Mouse (Mus musculus): ENCODE measurements around the gene Astn1. TPM values are rescaled to one million over a fixed set of nuclear protein-coding genes. Genes with fewer than 3 reads are reported as not detected.
A peak's percentile ranks its signal among the peaks of the same experiment; 100 is the strongest.

Gene Astn1
- polyA plus RNA-seq, 1 experiment from 2014 or later: 0.33 TPM

DNA sequence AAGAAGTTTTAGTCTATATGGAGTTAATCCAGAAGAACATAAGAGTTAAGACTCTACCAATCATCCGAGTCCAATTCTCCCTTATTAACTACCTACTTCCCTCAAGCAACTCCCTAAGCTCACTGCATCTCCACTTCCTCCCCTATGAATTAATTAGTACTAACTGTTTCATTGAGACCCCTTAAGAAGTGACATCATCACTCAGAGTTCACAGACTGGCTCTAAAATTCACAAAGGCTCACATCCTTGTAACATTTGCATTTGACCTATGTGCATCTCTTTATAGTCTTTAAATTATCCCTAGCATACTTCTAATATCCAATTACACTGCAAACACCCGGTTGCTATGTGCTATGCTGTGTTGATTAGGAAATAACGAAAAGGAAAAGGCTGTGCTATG, 174.1 kb downstream of the Astn1 start:
- 66% methylated on average over 3 of the region's 3 CpGs for WGBS
- H3K9me3 ChIP-seq (ENCODE audit: control insufficient read depth, low read length): no peaks in the 10 kb centered on the region

GRCm38 (mm10) chr1:158536867-158537266, 174.8 kb downstream of the Astn1 start:
- ATAC-seq (ENCODE audit: low read depth): no peak
- Histone ChIP-seq H3K9me3 (ENCODE audit: control insufficient read depth, low read length) (no peaks in the 10 kb centered on the region), H3K4me3 (ENCODE audit: low read length) (no peak overlapping the region), H3K27me3 (ENCODE audit: control insufficient read depth, insufficient read depth, low read depth, low read length) (no peaks in the 10 kb centered on the region), H3K27ac (ENCODE audit: low read length) (no peak overlapping the region), H3K4me1 (replicated peaks; ENCODE audit: control insufficient read depth, insufficient read depth, low read length) (no peaks in the 10 kb centered on the region), H3K9ac (ENCODE audit: low read length) (no peak overlapping the region), H3K4me2 (ENCODE audit: low read depth, low read length) (no peak overlapping the region), H3K36me3 (ENCODE audit: control insufficient read depth, insufficient read depth, low read length) (no peaks in the 10 kb centered on the region)
- WGBS: 41% methylated on average over 1 of the region's 1 CpGs

More for the DNA sequence above, 174.1 kb downstream of the Astn1 start:
- no peak overlapping the region for H3K4me3 ChIP-seq (ENCODE audit: low read length)
- no peaks in the 10 kb centered on the region for H3K4me1 ChIP-seq (replicated peaks; ENCODE audit: control insufficient read depth, insufficient read depth, low read length)
- H3K4me2 ChIP-seq (ENCODE audit: low read depth, low read length): no peak overlapping the region
- H3K36me3 ChIP-seq (ENCODE audit: control insufficient read depth, insufficient read depth, low read length): no peaks in the 10 kb centered on the region
- no peaks in the 10 kb centered on the region for H3K27me3 ChIP-seq (ENCODE audit: control insufficient read depth, insufficient read depth, low read depth, low read length)
- no peak for ATAC-seq (ENCODE audit: low read depth)
- H3K9ac ChIP-seq (ENCODE audit: low read length): no peak overlapping the region
- no peak overlapping the region for H3K27ac ChIP-seq (ENCODE audit: low read length)

DNA sequence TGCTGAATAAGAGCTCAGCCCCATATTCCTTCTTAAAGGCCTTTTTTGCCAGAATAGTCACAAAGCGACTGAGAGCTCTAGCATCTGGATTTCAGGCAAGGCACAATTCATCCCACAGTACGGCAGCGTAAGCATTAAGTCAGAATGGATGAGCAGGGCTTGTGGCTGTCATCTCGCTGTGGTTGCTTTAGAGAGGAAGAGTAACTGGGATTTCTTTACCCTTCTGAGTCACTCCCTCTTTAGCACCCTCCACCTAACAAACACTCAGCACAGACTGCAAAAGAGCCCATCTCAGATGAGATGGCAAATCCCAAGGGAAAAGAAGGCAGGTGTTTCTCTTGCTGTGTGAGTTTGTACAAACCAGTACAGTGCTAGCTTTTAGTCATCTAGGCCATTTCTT, 183.0 kb downstream of the Astn1 start:
- no peaks in the 10 kb centered on the region for H3K9me3 ChIP-seq (ENCODE audit: control insufficient read depth, low read length)
- no peak overlapping the region for H3K27ac ChIP-seq (ENCODE audit: low read length)
- 64% methylated on average over 4 of the region's 4 CpGs for WGBS
- no peak overlapping the region for H3K4me2 ChIP-seq (ENCODE audit: low read depth, low read length)
- no peaks in the 10 kb centered on the region for H3K27me3 ChIP-seq (ENCODE audit: control insufficient read depth, insufficient read depth, low read depth, low read length)
- H3K9ac ChIP-seq (ENCODE audit: low read length): no peak overlapping the region
- H3K4me3 ChIP-seq (ENCODE audit: low read length): no peak overlapping the region
- no peaks in the 10 kb centered on the region for H3K4me1 ChIP-seq (replicated peaks; ENCODE audit: control insufficient read depth, insufficient read depth, low read length)
- no peak for ATAC-seq (ENCODE audit: low read depth)
- no peaks in the 10 kb centered on the region for H3K36me3 ChIP-seq (ENCODE audit: control insufficient read depth, insufficient read depth, low read length)

GRCm38 (mm10) chr1:158546513-158546912, 184.4 kb downstream of the Astn1 start:
- H3K4me3 ChIP-seq (ENCODE audit: low read length): no peak overlapping the region
- no peak for ATAC-seq (ENCODE audit: low read depth)
- 52% methylated on average over 4 of the region's 4 CpGs for WGBS
- H3K27me3 ChIP-seq (ENCODE audit: control insufficient read depth, insufficient read depth, low read depth, low read length): no peaks in the 10 kb centered on the region
- H3K4me1 ChIP-seq (replicated peaks; ENCODE audit: control insufficient read depth, insufficient read depth, low read length): no peaks in the 10 kb centered on the region
- no peaks in the 10 kb centered on the region for H3K9me3 ChIP-seq (ENCODE audit: control insufficient read depth, low read length)
- no peak overlapping the region for H3K27ac ChIP-seq (ENCODE audit: low read length)
- no peaks in the 10 kb centered on the region for H3K36me3 ChIP-seq (ENCODE audit: control insufficient read depth, insufficient read depth, low read length)
- H3K4me2 ChIP-seq (ENCODE audit: low read depth, low read length): no peak overlapping the region
- no peak overlapping the region for H3K9ac ChIP-seq (ENCODE audit: low read length)

DNA sequence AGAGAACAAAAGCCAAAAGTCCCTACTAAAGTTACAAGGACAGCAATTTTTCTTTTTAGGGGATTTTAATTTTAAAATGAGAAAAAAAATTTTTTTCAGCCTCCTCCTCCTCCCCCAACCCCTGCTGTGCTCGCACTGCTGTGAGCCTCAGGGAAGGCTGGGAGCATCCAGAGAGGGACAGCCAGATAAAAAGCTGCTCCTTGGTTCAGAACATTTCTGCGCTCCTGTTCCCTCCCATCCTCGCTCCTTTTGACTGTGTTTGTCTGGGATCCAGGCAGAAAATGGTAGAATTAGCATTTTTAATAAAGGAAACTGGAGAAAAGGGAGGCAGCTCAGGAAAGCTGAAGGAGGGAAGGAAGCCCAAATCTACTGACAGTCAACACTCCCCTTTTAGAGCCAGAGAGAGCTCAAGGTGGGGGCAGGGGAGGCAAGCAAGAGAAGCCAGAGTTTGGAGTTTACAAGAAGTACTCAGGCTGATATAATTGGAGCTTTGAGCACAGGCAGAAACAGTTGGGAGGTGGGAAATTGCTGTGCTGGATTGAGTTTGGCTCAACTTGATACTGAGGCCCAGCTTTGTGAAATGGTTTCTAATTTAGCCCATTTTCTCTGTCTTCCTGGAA, 185.6 kb downstream of the Astn1 start:
- no peaks in the 10 kb centered on the region for H3K36me3 ChIP-seq (ENCODE audit: control insufficient read depth, insufficient read depth, low read length)
- ATAC-seq (ENCODE audit: low read depth): no peak
- H3K4me3 ChIP-seq (ENCODE audit: low read length): no peak overlapping the region
- no peaks in the 10 kb centered on the region for H3K4me1 ChIP-seq (replicated peaks; ENCODE audit: control insufficient read depth, insufficient read depth, low read length)
- no peaks in the 10 kb centered on the region for H3K27me3 ChIP-seq (ENCODE audit: control insufficient read depth, insufficient read depth, low read depth, low read length)
- H3K27ac ChIP-seq (ENCODE audit: low read length): no peak overlapping the region
- 44% methylated on average over 3 of the region's 3 CpGs for WGBS
- H3K9ac ChIP-seq (ENCODE audit: low read length): no peak overlapping the region
- H3K9me3 ChIP-seq (ENCODE audit: control insufficient read depth, low read length): no peaks in the 10 kb centered on the region
- no peak overlapping the region for H3K4me2 ChIP-seq (ENCODE audit: low read depth, low read length)

DNA sequence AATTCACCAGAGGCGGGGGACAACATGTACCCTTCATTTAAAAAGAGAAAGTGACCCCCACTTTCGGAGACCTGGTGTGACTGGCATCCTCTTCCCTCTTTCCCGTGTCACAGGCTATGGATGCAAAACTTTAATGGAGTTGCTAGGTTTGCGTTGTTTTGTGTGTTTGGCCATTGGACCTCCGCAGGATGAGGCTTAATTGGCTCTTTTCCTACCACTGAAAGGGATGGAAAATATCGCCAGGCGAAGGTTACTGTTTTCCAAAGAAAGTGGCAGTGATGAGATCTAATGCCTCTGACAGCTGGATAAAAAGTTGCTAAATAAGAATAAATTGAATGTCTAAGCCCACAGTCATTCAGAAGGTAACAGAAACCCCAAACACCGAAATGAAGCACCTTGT, 186.2 kb downstream of the Astn1 start:
- no peak overlapping the region for H3K4me3 ChIP-seq (ENCODE audit: low read length)
- H3K9me3 ChIP-seq (ENCODE audit: control insufficient read depth, low read length): no peaks in the 10 kb centered on the region
- H3K4me1 ChIP-seq (replicated peaks; ENCODE audit: control insufficient read depth, insufficient read depth, low read length): no peaks in the 10 kb centered on the region
- WGBS: 87% methylated on average over 8 of the region's 8 CpGs
- no peaks in the 10 kb centered on the region for H3K36me3 ChIP-seq (ENCODE audit: control insufficient read depth, insufficient read depth, low read length)
- no peaks in the 10 kb centered on the region for H3K27me3 ChIP-seq (ENCODE audit: control insufficient read depth, insufficient read depth, low read depth, low read length)
- no peak overlapping the region for H3K27ac ChIP-seq (ENCODE audit: low read length)
- H3K4me2 ChIP-seq (ENCODE audit: low read depth, low read length): no peak overlapping the region
- ATAC-seq (ENCODE audit: low read depth): no peak
- no peak overlapping the region for H3K9ac ChIP-seq (ENCODE audit: low read length)

DNA sequence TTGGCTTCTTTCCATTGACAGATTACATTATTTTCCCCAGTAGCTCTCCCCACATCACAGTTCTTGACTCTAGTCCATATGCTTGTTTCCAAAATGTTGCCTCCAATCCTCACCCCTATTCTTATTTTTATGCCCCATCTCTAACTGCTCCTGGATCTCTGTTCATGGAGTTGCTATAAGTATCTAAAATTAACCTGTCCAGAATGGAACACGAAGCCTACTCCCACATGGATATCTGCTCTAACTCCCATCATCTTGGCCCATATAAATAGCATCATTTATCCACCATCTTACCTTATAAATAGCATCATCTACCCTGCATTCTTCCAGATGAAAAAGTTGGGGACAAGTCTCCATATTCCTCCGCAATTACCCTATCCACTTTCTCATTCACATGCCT, 187.5 kb downstream of the Astn1 start:
- no peak for ATAC-seq (ENCODE audit: low read depth)
- Histone ChIP-seq H3K4me1 (replicated peaks; ENCODE audit: control insufficient read depth, insufficient read depth, low read length) (peaks cover 2% of the 10 kb centered on the region), H3K4me3 (ENCODE audit: low read length) (no peak overlapping the region), H3K9me3 (ENCODE audit: control insufficient read depth, low read length) (no peaks in the 10 kb centered on the region), H3K4me2 (ENCODE audit: low read depth, low read length) (no peak overlapping the region), H3K27me3 (ENCODE audit: control insufficient read depth, insufficient read depth, low read depth, low read length) (no peaks in the 10 kb centered on the region), H3K27ac (ENCODE audit: low read length) (no peak overlapping the region), H3K9ac (ENCODE audit: low read length) (no peak overlapping the region), H3K36me3 (ENCODE audit: control insufficient read depth, insufficient read depth, low read length) (no peaks in the 10 kb centered on the region)
- 87% methylated on average over 2 of the region's 2 CpGs for WGBS

- no peaks in the 10 kb centered on the region for H3K9me3 ChIP-seq (ENCODE audit: control insufficient read depth, low read length)
- H3K4me2 ChIP-seq (ENCODE audit: low read depth, low read length): no peak overlapping the region
- no peak overlapping the region for H3K9ac ChIP-seq (ENCODE audit: low read length)
- H3K27me3 ChIP-seq (ENCODE audit: control insufficient read depth, insufficient read depth, low read depth, low read length): no peaks in the 10 kb centered on the region
- H3K4me3 ChIP-seq (ENCODE audit: low read length): no peak overlapping the region
- 48% methylated on average over 6 of the region's 6 CpGs for WGBS
- H3K4me1 ChIP-seq (replicated peaks; ENCODE audit: control insufficient read depth, insufficient read depth, low read length): peaks cover 4% of the 10 kb centered on the region
- ATAC-seq (ENCODE audit: low read depth): no peak
- H3K36me3 ChIP-seq (ENCODE audit: control insufficient read depth, insufficient read depth, low read length): no peaks in the 10 kb centered on the region
- no peak overlapping the region for H3K27ac ChIP-seq (ENCODE audit: low read length)
Measured at GRCm38 (mm10) chr1:158551951-158552350, 189.9 kb downstream of the Astn1 start.

GRCm38 (mm10) chr1:158553341-158553740, 191.3 kb downstream of the Astn1 start:
- whole genome bisulfite sequencing: 80% methylated on average over 6 of the region's 6 CpGs
- ATAC-seq (ENCODE audit: low read depth): no peak
- H3K9me3 ChIP-seq (ENCODE audit: control insufficient read depth, low read length): no peaks in the 10 kb centered on the region
- H3K4me3 ChIP-seq (ENCODE audit: low read length): no peak overlapping the region
- no peak overlapping the region for H3K4me2 ChIP-seq (ENCODE audit: low read depth, low read length)
- H3K4me1 ChIP-seq (replicated peaks; ENCODE audit: control insufficient read depth, insufficient read depth, low read length): peaks cover 4% of the 10 kb centered on the region
- H3K27me3 ChIP-seq (ENCODE audit: control insufficient read depth, insufficient read depth, low read depth, low read length): no peaks in the 10 kb centered on the region
- H3K36me3 ChIP-seq (ENCODE audit: control insufficient read depth, insufficient read depth, low read length): no peaks in the 10 kb centered on the region
- no peak overlapping the region for H3K9ac ChIP-seq (ENCODE audit: low read length)
- H3K27ac ChIP-seq (ENCODE audit: low read length): no peak overlapping the region

DNA sequence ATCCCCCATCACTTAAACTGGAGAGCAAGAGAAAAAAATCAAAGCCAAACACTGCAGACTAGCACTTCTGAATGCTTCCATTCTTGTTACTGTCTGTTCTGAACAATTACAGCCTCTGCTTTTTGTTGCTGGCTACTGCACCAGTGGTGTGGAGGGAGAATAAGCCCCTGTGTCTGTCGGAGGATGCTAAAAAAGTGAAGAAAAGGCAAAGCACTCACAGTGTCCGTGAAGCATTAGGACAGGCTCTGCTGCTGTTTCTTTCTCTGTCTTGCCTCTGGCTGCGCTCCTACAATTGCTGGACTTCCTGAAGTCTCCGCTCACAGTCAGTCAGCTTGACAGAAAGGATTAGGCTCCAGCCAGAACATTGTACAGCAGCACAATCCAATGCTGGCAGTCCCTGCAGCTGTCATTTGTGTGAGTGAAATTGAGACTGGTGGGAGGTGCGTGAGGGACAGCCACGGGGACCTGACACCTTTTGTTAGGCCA, 192.0 kb downstream of the Astn1 start:
- H3K27me3 ChIP-seq (ENCODE audit: control insufficient read depth, insufficient read depth, low read depth, low read length): no peaks in the 10 kb centered on the region
- H3K4me2 ChIP-seq (ENCODE audit: low read depth, low read length): 0 out of 2 replicates have a peak overlapping the region, but pooled peaks have one; percentile 27
- H3K4me1 ChIP-seq (replicated peaks; ENCODE audit: control insufficient read depth, insufficient read depth, low read length): peaks cover 4% of the 10 kb centered on the region
- WGBS: 19% methylated on average over 6 of the region's 6 CpGs
- no peak overlapping the region for H3K4me3 ChIP-seq (ENCODE audit: low read length)
- peak; percentile 76 for ATAC-seq (ENCODE audit: low read depth)
- H3K9ac ChIP-seq (ENCODE audit: low read length): no peak overlapping the region
- no peaks in the 10 kb centered on the region for H3K9me3 ChIP-seq (ENCODE audit: control insufficient read depth, low read length)
- no peak overlapping the region for H3K27ac ChIP-seq (ENCODE audit: low read length)
- no peaks in the 10 kb centered on the region for H3K36me3 ChIP-seq (ENCODE audit: control insufficient read depth, insufficient read depth, low read length)
